Mouse (Mus musculus): ENCODE data around the gene Raver1. TPM values are rescaled to one million over a fixed set of nuclear protein-coding genes. Genes with fewer than 3 reads are reported as not detected.

The Raver1 gene
- polyA plus RNA-seq, 1 experiment from 2014 or later: 41.0 TPM

- no peak for ATAC-seq (ENCODE audit: low FRiP score, low TSS enrichment)
These were observed 22.4 kb upstream of the Raver1 start for GRCm38 (mm10) chr9:21114190-21114589.

GRCm38 (mm10) chr9:21113751-21114150, 21.9 kb upstream of the Raver1 start:
- H3K27me3 ChIP-seq (ENCODE audit: control insufficient read depth, insufficient read depth, low read length): no peaks in the 10 kb centered on the region
- no peaks in the 10 kb centered on the region for H3K4me1 ChIP-seq (ENCODE audit: control insufficient read depth, insufficient read depth, low read length)
- H3K4me3 ChIP-seq (replicated peaks; ENCODE audit: low read depth, low read length): no peak overlapping the region
- no peak overlapping the region for H3K27ac ChIP-seq (replicated peaks; ENCODE audit: low read depth, low read length)
- DNase-seq: no peak
- H3K9me3 ChIP-seq (ENCODE audit: control insufficient read depth, low read length): no peaks in the 10 kb centered on the region
- ATAC-seq (ENCODE audit: low FRiP score, low TSS enrichment): no peak
- no peak overlapping the region for H3K9ac ChIP-seq (replicated peaks; ENCODE audit: low read length)
- peaks cover 7% of the 10 kb centered on the region; the same call in 1 of the 2 replicates for H3K36me3 ChIP-seq (ENCODE audit: control insufficient read depth, insufficient read depth, low read length)
- WGBS: 91% methylated on average over 6 of the region's 6 CpGs
- no peak overlapping the region for H3K4me2 ChIP-seq (ENCODE audit: low read length)

More at GRCm38 (mm10) chr9:21114190-21114589, 22.4 kb upstream of the Raver1 start:
- no peaks in the 10 kb centered on the region for H3K4me1 ChIP-seq (ENCODE audit: control insufficient read depth, insufficient read depth, low read length)
- no peaks in the 10 kb centered on the region for H3K27me3 ChIP-seq (ENCODE audit: control insufficient read depth, insufficient read depth, low read length)
- H3K9ac ChIP-seq (replicated peaks; ENCODE audit: low read length): no peak overlapping the region
- H3K4me2 ChIP-seq (ENCODE audit: low read length): no peak overlapping the region
- no peak overlapping the region for H3K27ac ChIP-seq (replicated peaks; ENCODE audit: low read depth, low read length)
- no peak for DNase-seq
- peaks cover 4% of the 10 kb centered on the region; the same call in 1 of the 2 replicates for H3K36me3 ChIP-seq (ENCODE audit: control insufficient read depth, insufficient read depth, low read length)
- H3K4me3 ChIP-seq (replicated peaks; ENCODE audit: low read depth, low read length): no peak overlapping the region
- no peaks in the 10 kb centered on the region for H3K9me3 ChIP-seq (ENCODE audit: control insufficient read depth, low read length)
- WGBS: 88% methylated on average over 7 of the region's 7 CpGs

GRCm38 (mm10) chr9:21107607-21108237, 15.9 kb upstream of the Raver1 start:
- 40% methylated on average over 23 of the region's 23 CpGs for WGBS
- no peak overlapping the region for H3K4me2 ChIP-seq (ENCODE audit: low read length)
- 0 out of 2 replicates have a peak, but pooled peaks cover 10% of the 10 kb centered on the region for H3K36me3 ChIP-seq (ENCODE audit: control insufficient read depth, insufficient read depth, low read length)
- ATAC-seq (ENCODE audit: low FRiP score, low TSS enrichment): no peak
- H3K4me1 ChIP-seq (ENCODE audit: control insufficient read depth, insufficient read depth, low read length): no peaks in the 10 kb centered on the region
- no peak for DNase-seq
- no peaks in the 10 kb centered on the region for H3K9me3 ChIP-seq (ENCODE audit: control insufficient read depth, low read length)
- no peak overlapping the region for H3K4me3 ChIP-seq (replicated peaks; ENCODE audit: low read depth, low read length)
- H3K27me3 ChIP-seq (ENCODE audit: control insufficient read depth, insufficient read depth, low read length): no peaks in the 10 kb centered on the region
- H3K9ac ChIP-seq (replicated peaks; ENCODE audit: low read length): no peak overlapping the region
- no peak overlapping the region for H3K27ac ChIP-seq (replicated peaks; ENCODE audit: low read depth, low read length)

- H3K27me3 ChIP-seq (ENCODE audit: control insufficient read depth, insufficient read depth, low read length): no peaks in the 10 kb centered on the region
- no peaks in the 10 kb centered on the region for H3K9me3 ChIP-seq (ENCODE audit: control insufficient read depth, low read length)
- no peaks in the 10 kb centered on the region for H3K4me1 ChIP-seq (ENCODE audit: control insufficient read depth, insufficient read depth, low read length)
- no peak overlapping the region for H3K4me3 ChIP-seq (replicated peaks; ENCODE audit: low read depth, low read length)
- H3K4me2 ChIP-seq (ENCODE audit: low read length): no peak overlapping the region
- 79% methylated on average over 5 of the region's 5 CpGs for WGBS
- DNase-seq (no peak), ATAC-seq (ENCODE audit: low FRiP score, low TSS enrichment) (no peak)
- no peak overlapping the region for H3K27ac ChIP-seq (replicated peaks; ENCODE audit: low read depth, low read length)
- H3K9ac ChIP-seq (replicated peaks; ENCODE audit: low read length): no peak overlapping the region
- 0 out of 2 replicates have a peak, but pooled peaks cover 10% of the 10 kb centered on the region for H3K36me3 ChIP-seq (ENCODE audit: control insufficient read depth, insufficient read depth, low read length)
These were observed 14.2 kb upstream of the Raver1 start for GRCm38 (mm10) chr9:21105760-21106564.

GRCm38 (mm10) chr9:21104814-21105213, 13.0 kb upstream of the Raver1 start:
- DNase-seq: no peak
- Histone ChIP-seq H3K4me2 (ENCODE audit: low read length) (no peak overlapping the region), H3K4me3 (replicated peaks; ENCODE audit: low read depth, low read length) (no peak overlapping the region), H3K9me3 (ENCODE audit: control insufficient read depth, low read length) (no peaks in the 10 kb centered on the region), H3K27me3 (ENCODE audit: control insufficient read depth, insufficient read depth, low read length) (no peaks in the 10 kb centered on the region), H3K9ac (replicated peaks; ENCODE audit: low read length) (no peak overlapping the region), H3K4me1 (ENCODE audit: control insufficient read depth, insufficient read depth, low read length) (no peaks in the 10 kb centered on the region), H3K36me3 (ENCODE audit: control insufficient read depth, insufficient read depth, low read length) (0 out of 2 replicates have a peak, but pooled peaks cover 10% of the 10 kb centered on the region), H3K27ac (replicated peaks; ENCODE audit: low read depth, low read length) (no peak overlapping the region)
- ATAC-seq (ENCODE audit: low FRiP score, low TSS enrichment): no peak
- 87% methylated on average over 6 of the region's 6 CpGs for WGBS

- no peaks in the 10 kb centered on the region for H3K9me3 ChIP-seq (ENCODE audit: control insufficient read depth, low read length)
- H3K36me3 ChIP-seq (ENCODE audit: control insufficient read depth, insufficient read depth, low read length): 0 out of 2 replicates have a peak, but pooled peaks cover 3% of the 10 kb centered on the region
- no peak for ATAC-seq (ENCODE audit: low FRiP score, low TSS enrichment)
- H3K27ac ChIP-seq (replicated peaks; ENCODE audit: low read depth, low read length): no peak overlapping the region
- H3K4me3 ChIP-seq (replicated peaks; ENCODE audit: low read depth, low read length): no peak overlapping the region
- no peaks in the 10 kb centered on the region for H3K27me3 ChIP-seq (ENCODE audit: control insufficient read depth, insufficient read depth, low read length)
- no peak overlapping the region for H3K4me2 ChIP-seq (ENCODE audit: low read length)
- no peak overlapping the region for H3K9ac ChIP-seq (replicated peaks; ENCODE audit: low read length)
- no peaks in the 10 kb centered on the region for H3K4me1 ChIP-seq (ENCODE audit: control insufficient read depth, insufficient read depth, low read length)
- no peak for DNase-seq
- 95% methylated on average over 2 of the region's 2 CpGs for WGBS
These were observed 10.3 kb upstream of the Raver1 start for GRCm38 (mm10) chr9:21102076-21102475.

- no peaks in the 10 kb centered on the region for H3K4me1 ChIP-seq (ENCODE audit: control insufficient read depth, insufficient read depth, low read length)
- no peak overlapping the region for H3K4me2 ChIP-seq (ENCODE audit: low read length)
- 33% methylated on average over 15 of the region's 15 CpGs for WGBS
- no peaks in the 10 kb centered on the region for H3K36me3 ChIP-seq (ENCODE audit: control insufficient read depth, insufficient read depth, low read length)
- H3K4me3 ChIP-seq (replicated peaks; ENCODE audit: low read depth, low read length): no peak overlapping the region
- no peaks in the 10 kb centered on the region for H3K27me3 ChIP-seq (ENCODE audit: control insufficient read depth, insufficient read depth, low read length)
- 0 out of 2 replicates have a peak overlapping the region, but pooled peaks have one; percentile 32 for H3K27ac ChIP-seq (replicated peaks; ENCODE audit: low read depth, low read length)
- peak; percentile 6 for DNase-seq
- H3K9me3 ChIP-seq (ENCODE audit: control insufficient read depth, low read length): no peaks in the 10 kb centered on the region
- H3K9ac ChIP-seq (replicated peaks; ENCODE audit: low read length): 0 out of 2 replicates have a peak overlapping the region, but pooled peaks have one; percentile 14
- ATAC-seq (ENCODE audit: low FRiP score, low TSS enrichment): no peak
These were observed 8.8 kb upstream of the Raver1 start for GRCm38 (mm10) chr9:21100447-21101161.

GRCm38 (mm10) chr9:21097793-21098192, 6.0 kb upstream of the Raver1 start:
- Histone ChIP-seq H3K4me2 (ENCODE audit: low read length) (no peak overlapping the region), H3K4me3 (replicated peaks; ENCODE audit: low read depth, low read length) (no peak overlapping the region), H3K27me3 (ENCODE audit: control insufficient read depth, insufficient read depth, low read length) (no peaks in the 10 kb centered on the region), H3K27ac (replicated peaks; ENCODE audit: low read depth, low read length) (no peak overlapping the region), H3K4me1 (ENCODE audit: control insufficient read depth, insufficient read depth, low read length) (no peaks in the 10 kb centered on the region), H3K9me3 (ENCODE audit: control insufficient read depth, low read length) (no peaks in the 10 kb centered on the region), H3K36me3 (ENCODE audit: control insufficient read depth, insufficient read depth, low read length) (no peaks in the 10 kb centered on the region), H3K9ac (replicated peaks; ENCODE audit: low read length) (no peak overlapping the region)
- 90% methylated on average over 8 of the region's 8 CpGs for WGBS
- ATAC-seq (ENCODE audit: low FRiP score, low TSS enrichment) (no peak), DNase-seq (no peak)

Measured in midbrain, embryonic 14.5 days (tissue).